Mouse (Mus musculus) kidney, postnatal 10 days (tissue): Measurements from ENCODE around the gene Casq1.

Experiments
- DNase-seq: peaks from one replicate; pipeline ENCODE4 v3.0.0; 2021; ENCODE audit warnings: mixed read lengths

The Casq1 gene

GRCm38 (mm10) chr1:172205741-172206087 lies 14.0 kb downstream of the Casq1 start:
- peak; percentile 14 for DNase-seq

GRCm38 (mm10) chr1:172204814-172205740 lies 14.6 kb downstream of the Casq1 start:
- DNase-seq, result peak; percentile 15

- peak; percentile 39 for DNase-seq
Measured at GRCm38 (mm10) chr1:172204033-172204813, 15.4 kb downstream of the Casq1 start.

- peak; percentile 60 for DNase-seq
Measured at GRCm38 (mm10) chr1:172203566-172203965, 16.1 kb downstream of the Casq1 start.

GRCm38 (mm10) chr1:172202894-172203522 lies 16.7 kb downstream of the Casq1 start:
- DNase-seq, result peak; percentile 58

- DNase-seq, result peak; percentile 53
Measured at GRCm38 (mm10) chr1:172201967-172202880, 17.4 kb downstream of the Casq1 start.

- DNase-seq, result peak; percentile 61
Measured at GRCm38 (mm10) chr1:172200871-172201447, 18.7 kb downstream of the Casq1 start.

GRCm38 (mm10) chr1:172200161-172200560 lies 19.5 kb downstream of the Casq1 start:
- DNase-seq, result no peak

GRCm38 (mm10) chr1:172198996-172199395 lies 20.7 kb downstream of the Casq1 start:
- no peak for DNase-seq

- DNase-seq, result no peak
Measured at GRCm38 (mm10) chr1:172198316-172198715, 21.4 kb downstream of the Casq1 start.

- no peak for DNase-seq
Measured at GRCm38 (mm10) chr1:172197851-172198250, 21.8 kb downstream of the Casq1 start.

GRCm38 (mm10) chr1:172197146-172197545 lies 22.5 kb downstream of the Casq1 start:
- no peak for DNase-seq

GRCm38 (mm10) chr1:172194435-172194834 lies 25.2 kb downstream of the Casq1 start:
- no peak for DNase-seq

- no peak for DNase-seq
Measured at GRCm38 (mm10) chr1:172192217-172192616, 27.5 kb downstream of the Casq1 start.

GRCm38 (mm10) chr1:172191578-172191977 lies 28.1 kb downstream of the Casq1 start:
- no peak for DNase-seq

- DNase-seq, result peak; percentile 49
Measured at GRCm38 (mm10) chr1:172188891-172189290, 30.8 kb downstream of the Casq1 start.

GRCm38 (mm10) chr1:172186401-172187289 lies 33.0 kb downstream of the Casq1 start:
- DNase-seq, result no peak

- DNase-seq, result no peak
Measured at GRCm38 (mm10) chr1:172183915-172184314, 35.8 kb downstream of the Casq1 start.

GRCm38 (mm10) chr1:172183056-172183455 lies 36.6 kb downstream of the Casq1 start:
- no peak for DNase-seq

GRCm38 (mm10) chr1:172181777-172182176 lies 37.9 kb downstream of the Casq1 start:
- no peak for DNase-seq

GRCm38 (mm10) chr1:172180881-172181280 lies 38.8 kb downstream of the Casq1 start:
- no peak for DNase-seq
